Mouse (Mus musculus) lung, postnatal 0 days (tissue): ENCODE data around the gene Ralgps2. TPM values are rescaled to one million over a fixed set of nuclear protein-coding genes. Genes with fewer than 3 reads are reported as not detected.

ENCODE experiments used
- ATAC-seq: fragments of 200-750 bp; cut with Nextera tagmentation; 2 replicates; pipeline ENCODE4 v1.8.0; 2017; ENCODE audit warnings: moderate library complexity
- DNase-seq: peaks from one replicate; pipeline ENCODE4 v3.0.0-alpha.2; 2016; ENCODE audit warnings: low spot score
- H3K27ac ChIP-seq: fragments of 300-500 bp; sonication (generic); 2 replicates; pipeline ENCODE4 v1.5.1; 2014; ENCODE audit warnings: antibody characterized with exemption, mild to moderate bottlenecking, low read length, mixed read lengths
- H3K27me3 ChIP-seq: fragments of 300-500 bp; sonication (generic); replicated peaks from 2 replicates; pipeline ENCODE4 v1.6.1; 2014; ENCODE audit warnings: low read length, mixed read lengths; ENCODE audit not compliant: insufficient read depth
- H3K36me3 ChIP-seq: fragments of 300-500 bp; sonication (generic); 2 replicates; pipeline ENCODE4 v1.6.1; 2014; ENCODE audit warnings: low read length, mixed read lengths; ENCODE audit not compliant: insufficient read depth
- H3K4me1 ChIP-seq: fragments of 300-500 bp; sonication (generic); 2 replicates; pipeline ENCODE4 v1.6.1; 2014; ENCODE audit warnings: antibody characterized with exemption, low read depth, low read length, mixed read lengths; ENCODE audit not compliant: insufficient read depth
- H3K4me2 ChIP-seq: fragments of 300-500 bp; sonication (generic); replicated peaks from 2 replicates; pipeline ENCODE4 v1.6.1; 2014; ENCODE audit warnings: low read depth, mild to moderate bottlenecking, low read length, moderate library complexity, mixed read lengths
- H3K4me3 ChIP-seq: fragments of 300-500 bp; sonication (generic); 2 replicates; pipeline ENCODE4 v1.5.1; 2014; ENCODE audit warnings: low read depth, low read length
- H3K9ac ChIP-seq: fragments of 300-500 bp; sonication (generic); replicated peaks from 2 replicates; pipeline ENCODE4 v1.6.1; 2014; ENCODE audit warnings: low read depth, mild to moderate bottlenecking
- H3K9me3 ChIP-seq: fragments of 300-500 bp; sonication (generic); 2 replicates; pipeline ENCODE4 v1.6.1; 2016; ENCODE audit warnings: low read length, mixed read lengths
- CTCF ChIP-seq: IDR thresholded peaks from 2 replicates; pipeline ENCODE4 v1.5.1; 2016; ENCODE audit warnings: antibody characterized with exemption, mild to moderate bottlenecking
- EP300 ChIP-seq: IDR thresholded peaks from 2 replicates; pipeline ENCODE4 v1.6.1; 2016; ENCODE audit warnings: antibody characterized with exemption, mild to moderate bottlenecking, control low read depth
- WGBS: fragments of 180-500 bp; shearing (Covaris S2); extraction: QIAGEN DNeasy Blood & Tissue Kit; methylation state at CpG from one replicate; pipeline ENCODE4 v1.1.7; 2014; 5-methylcytosine and 5-hydroxymethylcytosine counted together
- polyA plus RNA-seq: library from polyadenylated mRNA; unstranded; fragments of >200 nt; fragmentation: Nextera tagmentation; extraction: Ambion mirVana; gene quantifications from 2 replicates; pipeline ENCODE4 v1.2.1, GENCODE M21; 2015

Gene Ralgps2
- polyA plus RNA-seq, 1 experiment from 2014 or later: 38.3 TPM

DNA sequence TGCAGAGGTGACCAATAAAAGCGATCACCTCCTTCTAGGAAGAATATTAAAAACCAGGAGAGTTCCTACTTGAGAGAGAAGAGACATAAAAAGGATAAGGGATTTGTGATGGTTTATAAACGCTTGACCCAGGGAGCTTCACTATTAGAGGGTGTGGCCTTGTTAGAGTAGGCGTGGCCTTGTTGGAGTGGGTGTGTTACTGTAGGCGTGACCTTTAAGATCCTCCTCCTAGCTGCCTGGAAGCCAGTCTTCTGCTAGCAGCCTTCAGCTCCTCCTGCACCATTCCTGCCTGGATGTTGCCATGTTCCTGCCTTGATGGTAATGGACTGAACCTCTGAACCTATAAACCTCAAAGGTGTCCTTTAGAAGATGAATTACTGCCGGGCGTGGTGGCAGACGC is 28.7 kb upstream of the Ralgps2 start:
- no peak for ATAC-seq
- no peak for DNase-seq
- WGBS: 74% methylated on average over 7 of the region's 7 CpGs

DNA sequence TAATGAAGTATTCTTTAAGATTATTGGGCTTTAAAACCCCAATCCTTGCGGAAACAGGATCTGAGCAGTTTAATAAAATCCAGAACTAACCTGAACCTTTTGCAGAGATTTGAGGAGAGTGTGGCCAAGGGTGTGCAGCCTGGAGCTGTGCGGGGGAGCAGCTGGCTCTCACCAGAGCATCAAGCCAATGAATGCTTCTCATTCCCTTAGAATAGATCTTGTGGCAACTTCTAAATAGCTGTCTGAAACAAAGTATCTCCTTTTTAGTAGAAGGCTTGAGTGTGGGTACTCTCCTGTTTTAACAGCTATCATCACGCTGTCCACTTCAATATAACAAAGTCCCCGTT is 25.1 kb upstream of the Ralgps2 start:
- no peaks in the 10 kb centered on the region for H3K36me3 ChIP-seq
- no peak overlapping the region for H3K9ac ChIP-seq
- H3K4me2 ChIP-seq: no peak overlapping the region
- no peak overlapping the region for H3K27ac ChIP-seq
- no peaks in the 10 kb centered on the region for H3K27me3 ChIP-seq
- H3K9me3 ChIP-seq: no peaks in the 10 kb centered on the region
- ATAC-seq (no peak), DNase-seq (no peak)
- 72% methylated on average over 4 of the region's 4 CpGs for WGBS
- TF ChIP-seq EP300 (no peak), CTCF (no peak)
- H3K4me1 ChIP-seq: no peaks in the 10 kb centered on the region
- no peak overlapping the region for H3K4me3 ChIP-seq

More for the DNA sequence above, 28.7 kb upstream of the Ralgps2 start:
- TF ChIP-seq CTCF: no peak
- TF ChIP-seq EP300: no peak
- Histone ChIP-seq H3K9me3 (no peaks in the 10 kb centered on the region), H3K9ac (no peak overlapping the region), H3K4me2 (no peak overlapping the region), H3K27me3 (no peaks in the 10 kb centered on the region), H3K4me1 (no peaks in the 10 kb centered on the region), H3K36me3 (no peaks in the 10 kb centered on the region), H3K27ac (no peak overlapping the region), H3K4me3 (no peak overlapping the region)

DNA sequence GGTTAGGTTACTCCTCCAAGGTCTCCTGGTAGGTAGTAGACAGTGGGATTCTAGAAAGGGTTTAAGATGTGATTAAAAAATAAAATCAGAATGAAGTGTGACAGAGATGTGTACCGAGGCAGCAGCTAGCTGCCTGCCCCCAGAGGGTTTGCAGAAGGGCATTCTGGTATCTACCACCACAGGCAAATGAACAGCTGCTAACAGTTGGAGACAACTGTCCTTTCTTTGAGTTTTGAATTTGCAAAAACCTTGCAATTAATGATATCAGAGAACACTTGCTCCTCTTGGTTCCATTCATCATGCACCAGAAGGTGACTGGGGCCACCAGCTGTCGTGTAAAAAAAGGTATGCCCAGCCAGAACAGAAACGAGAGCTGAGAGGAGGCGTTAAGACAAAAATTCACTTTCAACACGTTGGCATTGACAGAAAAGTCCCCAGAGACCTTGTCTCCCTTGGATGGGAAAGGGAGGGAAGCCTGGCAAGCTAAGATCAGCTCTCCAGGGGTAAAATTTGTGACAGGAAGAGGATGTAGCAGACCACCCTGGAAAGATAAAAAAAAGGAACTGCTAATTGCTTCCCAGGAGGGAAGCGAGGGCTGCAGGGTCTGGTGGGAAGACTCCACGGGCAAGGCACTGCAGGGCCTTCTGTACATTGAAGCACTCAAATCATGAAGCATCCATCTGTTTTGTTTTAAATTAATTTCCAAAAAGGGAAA is 24.6 kb upstream of the Ralgps2 start:
- Histone ChIP-seq H3K36me3 (no peaks in the 10 kb centered on the region), H3K9me3 (no peaks in the 10 kb centered on the region), H3K4me1 (no peaks in the 10 kb centered on the region), H3K4me2 (no peak overlapping the region), H3K4me3 (no peak overlapping the region), H3K27ac (no peak overlapping the region), H3K9ac (no peak overlapping the region), H3K27me3 (no peaks in the 10 kb centered on the region)
- WGBS: 32% methylated on average over 7 of the region's 7 CpGs
- TF ChIP-seq CTCF: no peak
- TF ChIP-seq EP300: no peak
- no peak for DNase-seq
- ATAC-seq: no peak

DNA sequence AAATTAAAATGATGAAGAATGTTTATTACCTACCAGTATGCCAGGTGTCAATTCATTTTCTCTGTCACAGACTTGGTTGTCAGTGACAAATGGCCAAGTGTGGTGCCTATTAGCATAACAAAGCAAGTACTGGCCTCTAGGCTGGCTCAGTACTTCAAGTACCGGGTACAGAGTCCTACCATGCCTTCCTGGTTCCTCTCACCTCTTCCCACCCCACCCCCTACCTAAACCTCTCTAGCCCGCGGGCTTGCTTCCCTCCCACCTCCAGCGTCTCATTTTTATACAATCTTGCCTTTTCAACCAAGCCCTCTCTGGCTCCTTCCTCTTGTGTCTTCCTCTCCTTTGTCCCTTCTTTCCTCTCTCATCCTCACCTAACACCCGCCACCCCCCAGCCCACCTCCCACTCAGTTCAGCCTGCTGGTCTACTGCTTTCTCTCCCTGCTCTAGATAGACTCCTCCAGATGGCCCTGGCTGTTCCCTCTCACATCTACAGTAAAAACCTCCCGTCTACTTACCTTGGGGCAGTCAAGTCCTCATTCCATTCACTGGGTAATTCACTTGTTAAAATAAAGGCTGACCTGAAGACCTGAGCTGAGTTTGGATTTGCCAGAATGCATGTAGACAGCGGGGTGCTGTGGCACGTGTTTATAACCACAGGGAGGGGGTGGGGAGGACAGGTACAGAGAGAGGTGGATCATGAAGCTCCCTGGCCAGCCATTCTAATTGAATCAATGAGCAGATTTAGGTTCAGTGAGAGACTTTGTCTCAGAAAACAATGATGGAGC is 22.2 kb upstream of the Ralgps2 start:
- Histone ChIP-seq H3K4me3 (no peak overlapping the region), H3K9ac (no peak overlapping the region), H3K4me1 (no peaks in the 10 kb centered on the region), H3K9me3 (no peaks in the 10 kb centered on the region), H3K36me3 (no peaks in the 10 kb centered on the region), H3K27ac (no peak overlapping the region), H3K4me2 (no peak overlapping the region), H3K27me3 (no peaks in the 10 kb centered on the region)
- DNase-seq (no peak), ATAC-seq (no peak)
- no peak for TF ChIP-seq EP300
- no peak for TF ChIP-seq CTCF
- 50% methylated on average over 8 of the region's 8 CpGs for WGBS

DNA sequence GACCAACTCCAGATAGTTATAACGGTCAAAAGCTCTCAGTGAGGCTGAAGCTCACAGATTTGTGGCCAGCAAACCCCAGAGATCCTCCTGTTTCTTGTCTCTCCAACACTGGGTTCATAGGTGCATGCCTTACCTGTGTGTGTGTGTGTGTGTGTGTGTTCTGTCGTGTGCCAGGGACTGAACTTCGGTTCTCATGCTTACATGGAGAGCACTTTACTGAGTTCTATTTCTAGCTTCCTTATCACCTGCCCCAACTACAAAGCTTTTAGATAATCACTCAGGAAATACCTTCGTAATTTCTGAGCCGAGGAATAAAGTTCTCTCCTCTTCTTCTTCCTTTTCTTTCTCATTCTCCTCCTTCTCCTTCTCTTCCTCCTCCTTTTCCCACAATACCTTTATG is 19.6 kb upstream of the Ralgps2 start:
- WGBS: 52% methylated on average over 5 of the region's 5 CpGs

DNA sequence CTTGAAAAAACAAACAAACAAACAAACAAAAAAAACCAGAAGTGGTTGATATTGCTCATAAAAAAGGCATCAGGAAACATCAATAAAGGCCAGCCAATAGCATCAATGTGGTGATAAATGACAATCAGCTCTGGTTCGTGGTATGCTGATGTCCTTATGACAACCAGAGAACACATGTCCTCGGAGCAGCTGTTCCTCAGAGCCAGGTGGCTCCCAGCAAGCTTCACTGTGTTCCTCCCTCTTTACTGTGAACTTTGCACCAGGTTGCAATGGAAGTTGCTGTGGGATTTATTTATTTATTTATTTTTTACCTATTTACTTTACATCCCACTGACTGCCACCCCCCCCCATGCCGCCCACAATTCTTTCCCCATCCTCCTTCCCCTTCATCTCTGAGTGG is 17.9 kb upstream of the Ralgps2 start:
- DNase-seq (no peak), ATAC-seq (no peak)
- 94% methylated on average over 3 of the region's 3 CpGs for WGBS
- Histone ChIP-seq H3K27ac (no peak overlapping the region), H3K36me3 (no peaks in the 10 kb centered on the region), H3K9me3 (no peaks in the 10 kb centered on the region), H3K4me2 (no peak overlapping the region), H3K4me3 (no peak overlapping the region), H3K27me3 (no peaks in the 10 kb centered on the region), H3K4me1 (no peaks in the 10 kb centered on the region), H3K9ac (no peak overlapping the region)
- no peak for TF ChIP-seq CTCF
- TF ChIP-seq EP300: no peak

More for the DNA sequence above, 19.6 kb upstream of the Ralgps2 start:
- Histone ChIP-seq H3K36me3 (no peaks in the 10 kb centered on the region), H3K27me3 (no peaks in the 10 kb centered on the region), H3K4me1 (no peaks in the 10 kb centered on the region), H3K4me2 (no peak overlapping the region), H3K9me3 (no peaks in the 10 kb centered on the region), H3K9ac (no peak overlapping the region), H3K27ac (no peak overlapping the region), H3K4me3 (no peak overlapping the region)
- TF ChIP-seq EP300: no peak
- no peak for DNase-seq
- no peak for ATAC-seq
